Mouse (Mus musculus) spleen, adult 2 months (tissue): ENCODE measurements around the gene Sec23ip. TPM values are rescaled to one million over a fixed set of nuclear protein-coding genes. Genes with fewer than 3 reads are reported as not detected.

Experiments used
- DNase-seq, 2 experiments: peaks; one replicate each; pipeline versions ENCODE4 v3.0.0 to v3.0.0-alpha.2; 2012 to 2021; ENCODE audit warnings: low spot score in 2 of 2, low read depth in 1 of 2
- H3K27ac ChIP-seq: fragments of 200-500 bp; 2 replicates; pipeline ENCODE4 v1.5.1; 2012; ENCODE audit warnings: low read length, inconsistent platforms; ENCODE audit not compliant: insufficient read depth
- H3K27me3 ChIP-seq: fragments of 200-500 bp; 2 replicates; pipeline ENCODE4 v1.6.1; 2012; ENCODE audit warnings: mild to moderate bottlenecking, moderate library complexity, low read length, inconsistent platforms; ENCODE audit not compliant: control insufficient read depth, insufficient read depth
- H3K36me3 ChIP-seq: fragments of 200-500 bp; 2 replicates; pipeline ENCODE4 v1.6.1; 2012; ENCODE audit warnings: mild to moderate bottlenecking, low read length, inconsistent platforms; ENCODE audit not compliant: control insufficient read depth, insufficient read depth
- H3K4me1 ChIP-seq: fragments of 200-500 bp; 2 replicates; pipeline ENCODE4 v1.6.1; 2011; ENCODE audit warnings: inconsistent platforms; ENCODE audit not compliant: control insufficient read depth, insufficient read depth, insufficient read length
- H3K4me3 ChIP-seq: fragments of 200-500 bp; 2 replicates; pipeline ENCODE4 v1.5.1; 2011; ENCODE audit warnings: mild to moderate bottlenecking, inconsistent platforms; ENCODE audit not compliant: insufficient read depth, insufficient read length; ENCODE audit errors: extremely low read depth
- CTCF ChIP-seq: fragments of 200-500 bp; IDR thresholded peaks from 2 replicates; pipeline ENCODE4 v1.5.1; 2011; ENCODE audit warnings: mild to moderate bottlenecking, inconsistent platforms; ENCODE audit not compliant: insufficient read depth, insufficient read length, insufficient replicate concordance; ENCODE audit errors: extremely low read depth
- POLR2A ChIP-seq: fragments of 200-500 bp; IDR thresholded peaks from 2 replicates; pipeline ENCODE4 v1.6.1; 2011; ENCODE audit warnings: low read depth, low read length, inconsistent platforms
- WGBS: fragments of 180-500 bp; shearing (Covaris S2); methylation state at CpG from one replicate; pipeline ENCODE4 v1.1.7; 2018; 5-methylcytosine and 5-hydroxymethylcytosine counted together
- polyA plus RNA-seq: library from polyadenylated mRNA; depleted of rRNA; stranded (reverse); fragments of >200 nt; gene quantifications from 2 replicates; pipeline ENCODE4 v1.2.3, GENCODE M21; 2012

Gene Sec23ip
- polyA plus RNA-seq, 1 experiment: 35.6 TPM

- Histone ChIP-seq H3K36me3 (no peaks in the 10 kb centered on the region), H3K4me1 (peaks cover 10% of the 10 kb centered on the region; the same call in 1 of the 2 replicates), H3K27ac (no peak overlapping the region), H3K4me3 (no peak overlapping the region), H3K27me3 (no peaks in the 10 kb centered on the region)
- WGBS: 56% methylated on average over 2 of the region's 2 CpGs
- no peak for DNase-seq
- TF ChIP-seq CTCF (no peak), POLR2A (no peak)
Observed at GRCm38 (mm10) chr7:128743898-128744297, 845 bp upstream of the Sec23ip start.

- Histone ChIP-seq H3K4me3 (no peak overlapping the region), H3K27me3 (no peaks in the 10 kb centered on the region), H3K4me1 (peaks cover 5% of the 10 kb centered on the region; the same call in 1 of the 2 replicates), H3K36me3 (peaks cover 5% of the 10 kb centered on the region), H3K27ac (no peak overlapping the region)
- WGBS: 89% methylated on average over 10 of the region's 10 CpGs
- TF ChIP-seq POLR2A (no peak), CTCF (no peak)
- no peak for DNase-seq
Observed at GRCm38 (mm10) chr7:128746151-128746550, 1.4 kb downstream of the Sec23ip start.

GRCm38 (mm10) chr7:128748758-128749157 lies 4.0 kb downstream of the Sec23ip start:
- Histone ChIP-seq H3K27ac (no peak overlapping the region), H3K4me1 (peaks cover 5% of the 10 kb centered on the region; the same call in 1 of the 2 replicates), H3K27me3 (no peaks in the 10 kb centered on the region), H3K4me3 (no peak overlapping the region), H3K36me3 (peaks cover 11% of the 10 kb centered on the region)
- TF ChIP-seq CTCF: no peak
- TF ChIP-seq POLR2A: no peak
- no peak for DNase-seq
- WGBS: 80% methylated on average over 3 of the region's 3 CpGs

GRCm38 (mm10) chr7:128750296-128750695 lies 5.6 kb downstream of the Sec23ip start:
- Histone ChIP-seq H3K4me1 (peaks cover 5% of the 10 kb centered on the region; the same call in 1 of the 2 replicates), H3K36me3 (peaks cover 25% of the 10 kb centered on the region), H3K4me3 (no peak overlapping the region)

GRCm38 (mm10) chr7:128752012-128752411 lies 7.3 kb downstream of the Sec23ip start:
- no peak overlapping the region for H3K4me3 ChIP-seq
- 87% methylated on average over 4 of the region's 4 CpGs for WGBS
- TF ChIP-seq CTCF (no peak), POLR2A (no peak)
- H3K27ac ChIP-seq: no peak overlapping the region
- no peak for DNase-seq
- H3K36me3 ChIP-seq: peaks cover 30% of the 10 kb centered on the region
- H3K4me1 ChIP-seq: 0 out of 2 replicates have a peak, but pooled peaks cover 2% of the 10 kb centered on the region
- no peaks in the 10 kb centered on the region for H3K27me3 ChIP-seq

More at GRCm38 (mm10) chr7:128750296-128750695, 5.6 kb downstream of the Sec23ip start:
- no peaks in the 10 kb centered on the region for H3K27me3 ChIP-seq
- DNase-seq: no peak
- H3K27ac ChIP-seq: no peak overlapping the region
- 97% methylated on average over 9 of the region's 9 CpGs for WGBS
- no peak for TF ChIP-seq CTCF
- no peak for TF ChIP-seq POLR2A

GRCm38 (mm10) chr7:128755396-128755795 lies 10.7 kb downstream of the Sec23ip start:
- H3K36me3 ChIP-seq: peaks cover 42% of the 10 kb centered on the region

GRCm38 (mm10) chr7:128758948-128759347 lies 14.2 kb downstream of the Sec23ip start:
- DNase-seq: no peak
- H3K4me3 ChIP-seq: no peak overlapping the region
- WGBS: 85% methylated on average over 4 of the region's 4 CpGs
- H3K27me3 ChIP-seq: no peaks in the 10 kb centered on the region
- no peak overlapping the region for H3K27ac ChIP-seq
- no peaks in the 10 kb centered on the region for H3K4me1 ChIP-seq
- TF ChIP-seq CTCF (no peak), POLR2A (no peak)
- H3K36me3 ChIP-seq: peaks cover 54% of the 10 kb centered on the region

More at GRCm38 (mm10) chr7:128755396-128755795, 10.7 kb downstream of the Sec23ip start:
- TF ChIP-seq POLR2A: no peak
- TF ChIP-seq CTCF: no peak
- no peak overlapping the region for H3K27ac ChIP-seq
- no peaks in the 10 kb centered on the region for H3K27me3 ChIP-seq
- no peak for DNase-seq
- no peaks in the 10 kb centered on the region for H3K4me1 ChIP-seq
- 98% methylated on average over 1 of the region's 1 CpGs for WGBS
- H3K4me3 ChIP-seq: no peak overlapping the region
